Comparison of ENCODE assay signal across 22 mouse cellular contexts in genomic region chr5:43859663-43860062, GRCm38 (mm10). TPM values are rescaled to one million over a fixed set of nuclear protein-coding genes. Genes with fewer than 3 reads are reported as not detected.
A peak's percentile ranks its signal among the peaks of the same experiment; 100 is the strongest.
DNase-seq lines count a peak whose midpoint lies in the region; ATAC-seq and TF ChIP-seq lines count a peak whose summit lies in the region.
"Had no signal": no experiment of that assay in that cellular context is flagged by ENCODE, and none has a peak within 500 bp of the region (broad histone marks: within the 10 kb centered on the region; RNA-seq: fewer than 3 reads in every experiment).

No protein-coding gene starts in this region.

- WGBS in heart, embryonic 12.5 days = 33% methylated on average over 8 of the region's 8 CpGs
- WGBS in intestine, postnatal 0 days = 54% methylated on average over 8 of the region's 8 CpGs
- 87% methylated on average over 8 of the region's 8 CpGs for WGBS in limb, embryonic 10.5 days
- 91% methylated on average over 8 of the region's 8 CpGs for WGBS in hindbrain, embryonic 12.5 days

- no peaks in the 10 kb centered on the region for H3K27me3 ChIP-seq in heart, embryonic 12.5 days (replicated peaks)
- H3K27me3 ChIP-seq in ES-Bruce4 (ENCODE audit: control insufficient read depth, insufficient read depth, low read length, poor library complexity, severe bottlenecking) = no peaks in the 10 kb centered on the region
- no peaks in the 10 kb centered on the region for H3K27me3 ChIP-seq in intestine, postnatal 0 days (replicated peaks; ENCODE audit: control insufficient read depth, insufficient read depth, low read length)
- H3K27me3 ChIP-seq in limb, embryonic 10.5 days (ENCODE audit: low read depth, poor library complexity, severe bottlenecking) = no peaks in the 10 kb centered on the region
- H3K27me3 ChIP-seq in hindbrain, embryonic 12.5 days = no peaks in the 10 kb centered on the region
- H3K27me3 ChIP-seq: embryonic facial prominence, embryonic 12.5 days; forebrain, embryonic 15.5 days had no signal

- no peak for TF ChIP-seq POLR2A in ES-Bruce4 (IDR thresholded peaks at IDR 0.05; ENCODE audit: insufficient read depth, low read length)

- peak overlapping the region; percentile 33; the same call in 1 of the 2 replicates for H3K4me2 ChIP-seq in heart, embryonic 12.5 days
- H3K4me2 ChIP-seq in intestine, postnatal 0 days (replicated peaks; ENCODE audit: low read depth) = no peak overlapping the region
- no peak overlapping the region for H3K4me2 ChIP-seq in hindbrain, embryonic 12.5 days (replicated peaks)
- H3K4me2 ChIP-seq: embryonic facial prominence, embryonic 12.5 days; forebrain, embryonic 15.5 days; hindbrain, embryonic 14.5 days had no signal

- no peak overlapping the region for H3K4me3 ChIP-seq in heart, embryonic 12.5 days
- no peak overlapping the region for H3K4me3 ChIP-seq in ES-Bruce4 (ENCODE audit: low read depth, low read length)
- H3K4me3 ChIP-seq in intestine, postnatal 0 days (ENCODE audit: low read depth, low read length) = no peak overlapping the region
- H3K4me3 ChIP-seq in limb, embryonic 10.5 days = no peak overlapping the region
- H3K4me3 ChIP-seq in hindbrain, embryonic 12.5 days = no peak overlapping the region
- H3K4me3 ChIP-seq: embryonic facial prominence, embryonic 12.5 days; forebrain, embryonic 15.5 days had no signal

- H3K27ac ChIP-seq in heart, embryonic 12.5 days (ENCODE audit: poor library complexity, severe bottlenecking) = no peak overlapping the region
- peak overlapping the region; percentile 52; the same call in 1 of the 2 replicates for H3K27ac ChIP-seq in ES-Bruce4 (ENCODE audit: insufficient read depth, low read length)
- peak overlapping the region; percentile 84 for H3K27ac ChIP-seq in intestine, postnatal 0 days (ENCODE audit: low read depth, low read length)
- H3K27ac ChIP-seq in limb, embryonic 10.5 days = no peak overlapping the region
- H3K27ac ChIP-seq in hindbrain, embryonic 12.5 days = no peak overlapping the region
- H3K27ac ChIP-seq: embryonic facial prominence, embryonic 12.5 days; forebrain, embryonic 15.5 days; hindbrain, embryonic 14.5 days had no signal

- no peak for TF ChIP-seq EP300 in ES-Bruce4 (IDR thresholded peaks at IDR 0.05; ENCODE audit: insufficient read depth, low read depth, low read length)

- no peak overlapping the region for H3K9ac ChIP-seq in heart, embryonic 12.5 days
- peak overlapping the region; percentile 12; the same call in 1 of the 2 replicates for H3K9ac ChIP-seq in ES-Bruce4 (ENCODE audit: low read depth, poor library complexity, severe bottlenecking)
- no peak overlapping the region for H3K9ac ChIP-seq in intestine, postnatal 0 days (ENCODE audit: low read depth, low read length)
- H3K9ac ChIP-seq in hindbrain, embryonic 12.5 days = no peak overlapping the region
- H3K9ac ChIP-seq: embryonic facial prominence, embryonic 12.5 days; forebrain, embryonic 15.5 days; hindbrain, embryonic 14.5 days had no signal

- no peak for TF ChIP-seq CTCF in ES-Bruce4 (IDR thresholded peaks at IDR 0.05; ENCODE audit: low read depth, low read length)
- no peak for TF ChIP-seq CTCF in intestine, postnatal 0 days (IDR thresholded peaks at IDR 0.05; ENCODE audit: low read depth)

- no peak for DNase-seq in heart, adult 18-20 months
- peak; percentile 51 for DNase-seq in R1 (ENCODE audit: low read depth, low spot score)
- DNase-seq in limb, embryonic 10.5 days (ENCODE audit: low spot score) = no peak
- DNase-seq: adrenal gland, postnatal 14 days; cerebellum, adult 11-12 months; cerebellum, adult 9-10 months; cerebellum, postnatal 25 days; gastrocnemius, postnatal 36 days; heart, adult 11 months; kidney, adult 11 months had no signal

- ATAC-seq in heart, embryonic 12.5 days (ENCODE audit: insufficient number of reproducible peaks, low FRiP score) = no peak
- ATAC-seq in intestine, postnatal 0 days = no peak
- no peak for ATAC-seq in hindbrain, embryonic 12.5 days (ENCODE audit: low FRiP score)
- ATAC-seq: activated CD4-positive, CD25-positive, alpha-beta regulatory T cell, adult 4 months; forebrain, embryonic 15.5 days had no signal

- H3K4me1 ChIP-seq in heart, embryonic 12.5 days (replicated peaks) = peaks cover 19% of the 10 kb centered on the region
- H3K4me1 ChIP-seq in ES-Bruce4 (ENCODE audit: control insufficient read depth, insufficient read depth, low read length) = peaks cover 4% of the 10 kb centered on the region
- peaks cover 4% of the 10 kb centered on the region; the same call in 1 of the 2 replicates for H3K4me1 ChIP-seq in intestine, postnatal 0 days (replicated peaks; ENCODE audit: control insufficient read depth, insufficient read depth, low read length)
- H3K4me1 ChIP-seq in limb, embryonic 10.5 days = no peaks in the 10 kb centered on the region
- no peaks in the 10 kb centered on the region for H3K4me1 ChIP-seq in hindbrain, embryonic 12.5 days
- H3K4me1 ChIP-seq: embryonic facial prominence, embryonic 12.5 days; forebrain, embryonic 15.5 days had no signal

- H3K9me3 ChIP-seq in heart, embryonic 12.5 days (replicated peaks) = peaks cover 12% of the 10 kb centered on the region
- H3K9me3 ChIP-seq in ES-Bruce4 (replicated peaks; ENCODE audit: control insufficient read depth, insufficient read depth, low read length, poor library complexity, severe bottlenecking) = peaks cover 33% of the 10 kb centered on the region
- H3K9me3 ChIP-seq in intestine, postnatal 0 days (ENCODE audit: control insufficient read depth) = 0 out of 2 replicates have a peak, but pooled peaks cover 3% of the 10 kb centered on the region
- H3K9me3 ChIP-seq in limb, embryonic 10.5 days (replicated peaks) = no peaks in the 10 kb centered on the region
- H3K9me3 ChIP-seq in hindbrain, embryonic 12.5 days (replicated peaks) = 0 out of 2 replicates have a peak, but pooled peaks cover 3% of the 10 kb centered on the region
- H3K9me3 ChIP-seq: embryonic facial prominence, embryonic 12.5 days; forebrain, embryonic 15.5 days had no signal

- H3K36me3 ChIP-seq in heart, embryonic 12.5 days = no peaks in the 10 kb centered on the region
- no peaks in the 10 kb centered on the region for H3K36me3 ChIP-seq in ES-Bruce4 (ENCODE audit: control insufficient read depth, insufficient read depth, low read length, poor library complexity, severe bottlenecking)
- H3K36me3 ChIP-seq in intestine, postnatal 0 days (ENCODE audit: control insufficient read depth, insufficient read depth) = no peaks in the 10 kb centered on the region
- no peaks in the 10 kb centered on the region for H3K36me3 ChIP-seq in limb, embryonic 10.5 days
- H3K36me3 ChIP-seq in hindbrain, embryonic 12.5 days = no peaks in the 10 kb centered on the region
- H3K36me3 ChIP-seq: embryonic facial prominence, embryonic 12.5 days; forebrain, embryonic 15.5 days had no signal

RNA-seq across cellular contexts. Expression of gene Cd38, which starts 8.7 kb away (rescaled TPM):
- 23.4 and 24.0 TPM in 2 replicates for polyA plus RNA-seq in heart, embryonic 12.5 days (2016; fragmentation: Nextera tagmentation; extraction: Ambion mirVana)
- total RNA-seq in heart, adult 18-20 months (2021) = 1 to 10 TPM; 5.8 to 6.3 TPM
- polyA plus RNA-seq in ES-Bruce4 (2011; ENCODE audit: insufficient read depth, insufficient read length, low read depth, missing spikeins) = 4.9 and 6.3 TPM in 2 replicates
- polyA plus RNA-seq in intestine, postnatal 0 days (2015; fragmentation: Nextera tagmentation; extraction: Ambion mirVana) = 9.5 and 10.9 TPM in 2 replicates
- 8.6 and 10.7 TPM in 2 replicates for polyA plus RNA-seq in limb, embryonic 10.5 days (2016; fragmentation: Nextera tagmentation; extraction: Ambion mirVana)
- polyA plus RNA-seq in hindbrain, embryonic 12.5 days (2016; fragmentation: Nextera tagmentation; extraction: Ambion mirVana) = 5.1 and 5.9 TPM in 2 replicates

RNA-seq across cellular contexts. Expression of gene Fbxl5, which starts 38.2 kb away (rescaled TPM):
- 48.2 and 50.0 TPM in 2 replicates for polyA plus RNA-seq in heart, embryonic 12.5 days (2016; fragmentation: Nextera tagmentation; extraction: Ambion mirVana)
- 10 to 100 TPM; 39.0 to 42.3 TPM for total RNA-seq in heart, adult 18-20 months (2021)
- 89.0 and 98.2 TPM in 2 replicates for polyA plus RNA-seq in ES-Bruce4 (2011; ENCODE audit: insufficient read depth, insufficient read length, low read depth, missing spikeins)
- 93.6 and 108 TPM in 2 replicates for polyA plus RNA-seq in intestine, postnatal 0 days (2015; fragmentation: Nextera tagmentation; extraction: Ambion mirVana)
- polyA plus RNA-seq in limb, embryonic 10.5 days (2016; fragmentation: Nextera tagmentation; extraction: Ambion mirVana) = 47.3 and 51.9 TPM in 2 replicates
- 60.6 TPM in 2 replicates for polyA plus RNA-seq in hindbrain, embryonic 12.5 days (2016; fragmentation: Nextera tagmentation; extraction: Ambion mirVana)

RNA-seq across cellular contexts. Expression of gene Bst1, which starts 41.0 kb away (rescaled TPM):
- polyA plus RNA-seq in heart, embryonic 12.5 days (2016; fragmentation: Nextera tagmentation; extraction: Ambion mirVana) = 0.06 and 0.09 TPM in 2 replicates
- total RNA-seq in heart, adult 18-20 months (2021) = 1 to 10 TPM; 1.9 to 4.2 TPM
- 2.2 and 6.2 TPM in 2 replicates for polyA plus RNA-seq in ES-Bruce4 (2011; ENCODE audit: insufficient read depth, insufficient read length, low read depth, missing spikeins)
- polyA plus RNA-seq in intestine, postnatal 0 days (2015; fragmentation: Nextera tagmentation; extraction: Ambion mirVana) = 142 and 144 TPM in 2 replicates
- 0.05 and 0.21 TPM in 2 replicates for polyA plus RNA-seq in limb, embryonic 10.5 days (2016; fragmentation: Nextera tagmentation; extraction: Ambion mirVana)
- 0.14 and 0.18 TPM in 2 replicates for polyA plus RNA-seq in hindbrain, embryonic 12.5 days (2016; fragmentation: Nextera tagmentation; extraction: Ambion mirVana)
- total RNA-seq: gastrocnemius, adult 8-10 months had no signal
- polyA plus RNA-seq: C2C12; forebrain, embryonic 11.5 days; forebrain, embryonic 15.5 days; hindbrain, embryonic 14.5 days had no signal

RNA-seq across cellular contexts. Expression of gene Gm7879, which starts 53.3 kb away (rescaled TPM):
- polyA plus RNA-seq in heart, embryonic 12.5 days (2016; fragmentation: Nextera tagmentation; extraction: Ambion mirVana) = 0.32 TPM in 1 of 2 replicates, not detected in the other
- 1 to 10 TPM; 4.6 to 7.9 TPM for total RNA-seq in heart, adult 18-20 months (2021)
- not detected in 2 replicates for polyA plus RNA-seq in ES-Bruce4 (2011; ENCODE audit: insufficient read depth, insufficient read length, low read depth, missing spikeins)
- 0.47 and 0.61 TPM in 2 replicates for polyA plus RNA-seq in intestine, postnatal 0 days (2015; fragmentation: Nextera tagmentation; extraction: Ambion mirVana)
- 2.2 TPM in 1 of 2 replicates, not detected in the other for polyA plus RNA-seq in limb, embryonic 10.5 days (2016; fragmentation: Nextera tagmentation; extraction: Ambion mirVana)
- not detected in 2 replicates for polyA plus RNA-seq in hindbrain, embryonic 12.5 days (2016; fragmentation: Nextera tagmentation; extraction: Ambion mirVana)
- polyA plus RNA-seq: forebrain, embryonic 11.5 days; heart, postnatal 0 days had no signal

Comparison
In these comparisons a context has a peak if more than half of its experiments do, and no peak if none do; other contexts are left out.
1. H3K27ac ChIP-seq: peak in ES-Bruce4 (single experiment) and intestine, postnatal 0 days (single experiment); none in heart, embryonic 12.5 days (single experiment), limb, embryonic 10.5 days (single experiment) and hindbrain, embryonic 12.5 days (single experiment).
2. RNA of gene Bst1, which starts 41.0 kb away (polyA plus RNA-seq): 142 to 144 TPM in intestine, postnatal 0 days; 2.2 to 6.2 TPM in ES-Bruce4, 0.14 to 0.18 TPM in hindbrain, embryonic 12.5 days, 0.06 to 0.09 TPM in heart, embryonic 12.5 days and 0.05 to 0.21 TPM in limb, embryonic 10.5 days; every median in the first group is over 10 times any median in the second.